ENCODE assay signal across 8 mouse cellular contexts in the genomic region with DNA sequence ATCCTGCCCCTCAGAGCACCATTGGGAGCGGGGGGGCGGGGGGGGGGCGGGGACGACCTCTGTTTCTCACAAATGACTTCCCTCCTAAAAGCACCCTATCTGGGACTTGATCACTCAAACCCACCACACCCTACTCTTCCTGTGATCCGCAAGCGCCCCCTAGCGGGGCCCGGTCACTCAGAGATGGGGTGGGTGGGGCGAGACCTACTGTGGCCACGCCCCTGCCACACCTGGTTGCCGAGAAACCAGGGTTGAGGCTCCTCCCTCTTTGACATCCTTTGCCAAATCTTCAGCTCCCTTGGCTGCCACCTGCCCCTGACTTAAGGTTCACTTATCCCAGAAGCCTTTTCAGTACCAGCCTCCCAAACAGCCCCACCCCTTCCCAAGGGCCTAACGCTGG. TPM values are rescaled to one million over a fixed set of nuclear protein-coding genes. Genes with fewer than 3 reads are reported as not detected.
DNase-seq lines count a peak whose midpoint lies in the region; ATAC-seq and TF ChIP-seq lines count a peak whose summit lies in the region.

No protein-coding gene starts in this region.

- H3K27ac ChIP-seq in heart, embryonic 15.5 days = no peak overlapping the region
- no peak overlapping the region for H3K27ac ChIP-seq in layer of hippocampus, adult 2 months

- 8% methylated on average over 12 of the region's 12 CpGs for WGBS in heart, embryonic 15.5 days

- peak overlapping the region; percentile 99 for H3K4me2 ChIP-seq in heart, embryonic 15.5 days

- peaks cover 50% of the 10 kb centered on the region for H3K4me1 ChIP-seq in heart, embryonic 15.5 days (replicated peaks)

- no peaks in the 10 kb centered on the region for H3K9me3 ChIP-seq in heart, embryonic 15.5 days (replicated peaks)

- no peaks in the 10 kb centered on the region for H3K36me3 ChIP-seq in heart, embryonic 15.5 days

- peak; percentile 43 for DNase-seq in 416B (ENCODE audit: low read depth)
- DNase-seq in ES-CJ7 (ENCODE audit: low read depth, low spot score) = peak; percentile 92
- peak; percentile 65 to 87 for DNase-seq in cerebellum, postnatal 14 days
- DNase-seq in layer of hippocampus, adult 2 months (ENCODE audit: low spot score in 2 of 2) = peak in 1 of 2 experiments; percentile 77
- DNase-seq in lung, postnatal 10 days = peak; percentile 84
- DNase-seq in right cerebral cortex, postnatal 25 days = peak; percentile 62
- peak; percentile 61 to 87 for DNase-seq in urinary bladder, postnatal 4 days (ENCODE audit: low spot score in 2 of 2)

- peaks cover 57% of the 10 kb centered on the region for H3K27me3 ChIP-seq in heart, embryonic 15.5 days

- H3K9ac ChIP-seq in heart, embryonic 15.5 days = no peak overlapping the region

- no peak for ATAC-seq in heart, embryonic 15.5 days (replicated peaks; ENCODE audit: insufficient number of reproducible peaks, insufficient read depth, low FRiP score, low read depth)

- peak; percentile 78 for TF ChIP-seq CTCF in layer of hippocampus, adult 2 months (conservative IDR thresholded peaks at IDR 0.05)

- H3K4me3 ChIP-seq in heart, embryonic 15.5 days = no peak overlapping the region
- no peak overlapping the region for H3K4me3 ChIP-seq in layer of hippocampus, adult 2 months

RNA-seq across cellular contexts. Expression of a gene that starts 0.8 kb away (rescaled TPM):
- polyA plus RNA-seq in heart, embryonic 15.5 days (2015; fragmentation: Nextera tagmentation; extraction: Ambion mirVana) = 19.8 and 25.7 TPM in 2 replicates
- 1 to 10 TPM; 2.5 to 3.3 TPM for total RNA-seq in layer of hippocampus, adult 2 months (2021)

RNA-seq across cellular contexts. Expression of a gene that starts 6.4 kb away (rescaled TPM):
- polyA plus RNA-seq in heart, embryonic 15.5 days (2015; fragmentation: Nextera tagmentation; extraction: Ambion mirVana) = 28.3 and 37.6 TPM in 2 replicates
- 10 to 100 TPM; 73.9 to 74.4 TPM for total RNA-seq in layer of hippocampus, adult 2 months (2021)

RNA-seq across cellular contexts. Expression of a gene that starts 11.9 kb away (rescaled TPM):
- polyA plus RNA-seq in heart, embryonic 15.5 days (2015; fragmentation: Nextera tagmentation; extraction: Ambion mirVana) = 0.92 and 1.1 TPM in 2 replicates
- total RNA-seq in layer of hippocampus, adult 2 months (2021) = 1 to 10 TPM in 1 of 2 experiments, under 1 TPM in 1; 0.79 to 1.9 TPM

RNA-seq across cellular contexts. Expression of a gene that starts 40.3 kb away (rescaled TPM):
- polyA plus RNA-seq in heart, embryonic 15.5 days (2015; fragmentation: Nextera tagmentation; extraction: Ambion mirVana) = 11.6 and 16.5 TPM in 2 replicates
- total RNA-seq in layer of hippocampus, adult 2 months (2021) = 10 to 100 TPM; 10.2 to 12.5 TPM

RNA-seq across cellular contexts. Expression of a gene that starts 40.6 kb away (rescaled TPM):
- polyA plus RNA-seq in heart, embryonic 15.5 days (2015; fragmentation: Nextera tagmentation; extraction: Ambion mirVana) = 912 and 1,025 TPM in 2 replicates
- 100 to 1,000 TPM; 196 to 229 TPM for total RNA-seq in layer of hippocampus, adult 2 months (2021)
